Mouse (Mus musculus) cerebellum, postnatal 25 days (tissue): ENCODE results near the gene Clcn1.

Source experiments
- DNase-seq, 2 experiments: peaks; one replicate each; pipeline ENCODE4 v3.0.0; 2021; ENCODE audit warnings: mixed read lengths in 2 of 2

Clcn1 gene

DNA sequence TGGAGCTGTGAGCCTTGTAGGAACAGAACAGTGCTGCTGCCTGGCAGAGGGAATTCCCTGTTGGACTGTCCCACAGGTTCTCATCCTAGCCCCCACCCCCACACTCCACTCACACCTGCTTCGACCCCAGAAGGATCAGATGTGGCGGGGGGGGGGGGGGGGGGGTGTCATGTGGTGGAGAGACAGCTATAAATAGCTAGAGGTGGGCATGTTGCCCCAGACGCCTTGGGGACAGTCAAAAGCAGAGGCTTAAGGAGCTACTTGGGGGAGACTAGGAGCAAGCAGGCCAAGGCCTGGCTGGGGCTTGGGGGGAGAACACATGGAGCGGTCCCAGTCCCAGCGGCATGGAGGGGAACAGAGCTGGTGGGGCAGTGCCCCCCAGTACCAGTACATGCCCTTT lies at the start of gene Clcn1:
Gene Clcn1, plus strand, starts transcription at position 238 of the 400 bp plus-strand sequence.
- DNase-seq = no peak

DNA sequence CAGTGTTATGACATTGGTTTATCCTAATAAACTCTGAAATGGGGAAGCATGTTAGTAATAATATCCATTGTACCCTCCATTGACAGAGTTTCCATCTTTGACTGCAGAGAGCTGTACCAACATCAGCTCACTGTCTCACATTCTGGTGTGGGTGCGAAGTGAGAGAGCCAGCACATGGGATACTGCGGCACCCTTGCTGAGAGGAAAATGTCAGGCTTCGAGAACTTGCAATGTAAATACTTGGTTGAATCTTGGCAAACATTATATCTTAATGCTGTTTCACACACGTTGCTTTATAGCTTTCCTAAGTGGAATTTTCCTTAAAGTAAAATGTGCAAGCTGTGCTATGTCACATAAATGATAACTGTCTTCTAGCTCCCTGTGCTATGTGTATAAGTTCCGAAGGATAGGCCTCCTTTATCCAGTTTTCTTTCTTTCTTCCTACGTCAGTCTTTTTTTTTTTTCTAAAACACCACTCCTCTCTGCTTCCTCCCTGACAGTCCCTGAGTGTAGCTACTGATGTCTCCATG lies 49.1 kb upstream of the Clcn1 start:
- no peak for DNase-seq

DNA sequence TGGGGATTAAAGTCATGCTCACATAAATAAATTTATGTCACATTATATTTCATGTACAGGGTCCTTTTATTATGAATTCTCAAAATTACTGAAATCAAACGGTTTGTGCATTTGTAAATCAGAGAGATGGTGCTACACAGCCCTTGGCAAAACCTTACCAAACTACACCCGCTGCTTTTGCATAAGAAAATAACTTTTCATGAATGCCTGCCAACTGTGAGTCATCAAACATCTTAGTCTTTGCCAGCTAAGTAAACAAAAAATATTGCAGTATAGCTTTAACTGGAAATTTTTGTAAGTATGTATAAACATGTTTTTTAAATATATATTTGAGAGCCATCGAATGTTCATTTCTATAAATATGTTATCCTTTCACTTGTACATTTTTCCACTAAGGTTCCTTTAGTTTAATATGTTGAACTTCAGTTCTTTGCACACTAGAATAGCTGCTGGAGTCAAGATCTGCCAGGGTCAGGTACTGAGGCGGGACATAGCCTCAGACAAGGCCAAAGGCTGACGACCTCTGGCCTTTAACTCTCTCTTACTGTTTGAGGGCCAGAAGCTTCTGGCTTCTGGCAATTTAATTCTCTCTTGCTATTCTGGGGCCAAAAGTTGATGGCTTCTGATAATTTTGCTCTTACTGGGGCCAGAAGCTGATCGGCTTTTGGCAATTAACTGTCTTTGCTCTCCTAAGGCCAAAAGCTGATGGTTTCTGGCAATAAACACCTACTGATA lies 45.0 kb upstream of the Clcn1 start:
- DNase-seq = no peak

DNA sequence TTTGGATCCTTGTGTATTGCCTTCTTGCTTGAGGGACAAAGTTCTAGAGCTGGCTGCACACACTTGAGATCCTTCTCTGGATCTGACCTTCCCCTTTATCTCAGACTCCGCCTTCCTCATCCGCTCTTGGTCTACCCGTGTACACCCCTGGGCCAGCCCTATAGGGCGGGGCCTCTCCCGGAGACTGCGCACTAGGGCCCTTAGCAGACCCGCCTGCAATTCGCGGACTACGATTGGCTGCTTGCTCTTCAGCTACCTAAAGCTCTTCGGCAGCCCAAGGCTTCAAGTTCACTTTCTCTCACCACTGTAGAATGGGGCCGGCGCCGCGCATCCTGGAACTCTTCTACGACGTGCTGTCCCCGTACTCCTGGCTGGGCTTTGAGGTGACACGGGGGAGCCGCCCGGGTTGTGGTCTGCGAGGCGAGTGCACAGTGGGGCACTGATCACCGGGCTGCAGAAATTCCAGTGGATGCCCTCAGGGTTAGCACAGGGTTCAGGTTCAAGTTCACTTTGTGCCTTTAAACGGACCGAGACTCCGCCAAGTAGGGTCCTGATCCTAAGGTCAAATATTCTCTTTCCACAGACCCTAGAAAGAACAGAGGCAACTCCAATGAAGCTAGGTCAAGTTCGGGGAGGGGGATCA lies 40.7 kb upstream of the Clcn1 start, which contains the start of gene Gstk1:
Gene Gstk1, plus strand, starts transcription at position 225 of the 643 bp plus-strand sequence.
- DNase-seq = peak; percentile 75 to 84

DNA sequence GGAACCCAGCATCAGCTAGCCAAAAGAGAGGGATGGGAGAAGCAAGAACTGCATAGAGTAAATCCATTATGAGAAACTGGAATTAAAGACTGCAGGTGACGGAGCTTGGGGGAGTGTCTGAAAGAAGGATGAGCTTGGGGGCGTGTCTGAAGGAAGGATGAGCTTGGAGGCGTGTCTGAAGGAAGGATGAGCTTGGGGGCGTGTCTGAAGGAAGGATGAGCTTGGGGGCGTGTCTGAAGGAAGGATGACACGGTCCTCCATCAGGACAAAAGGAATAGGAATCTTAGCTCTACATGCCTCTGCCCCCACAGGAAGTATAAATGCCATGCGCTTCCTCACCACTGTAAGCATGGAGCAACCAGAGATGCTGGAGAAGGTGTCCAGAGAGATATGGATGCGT lies 39.3 kb upstream of the Clcn1 start:
- no peak for DNase-seq

DNA sequence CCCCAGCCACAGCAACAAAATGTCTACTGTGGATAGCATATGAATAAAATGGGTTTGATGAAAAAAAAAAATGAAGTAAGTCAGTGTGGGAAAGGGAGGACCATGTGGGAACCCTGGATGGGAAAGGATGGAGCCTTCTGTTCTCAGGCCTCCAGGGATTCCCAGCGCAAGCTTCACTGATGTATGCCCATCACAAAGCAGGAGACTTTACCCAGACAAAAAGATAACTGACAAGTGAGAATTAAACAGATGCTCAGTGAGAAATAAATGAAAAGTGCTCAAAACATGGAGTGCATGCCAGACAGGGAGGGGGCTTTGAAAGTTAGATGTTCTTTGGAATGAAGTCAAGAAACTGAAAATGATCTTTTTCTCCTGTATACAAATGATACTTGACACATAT lies 38.5 kb upstream of the Clcn1 start:
- no peak for DNase-seq

DNA sequence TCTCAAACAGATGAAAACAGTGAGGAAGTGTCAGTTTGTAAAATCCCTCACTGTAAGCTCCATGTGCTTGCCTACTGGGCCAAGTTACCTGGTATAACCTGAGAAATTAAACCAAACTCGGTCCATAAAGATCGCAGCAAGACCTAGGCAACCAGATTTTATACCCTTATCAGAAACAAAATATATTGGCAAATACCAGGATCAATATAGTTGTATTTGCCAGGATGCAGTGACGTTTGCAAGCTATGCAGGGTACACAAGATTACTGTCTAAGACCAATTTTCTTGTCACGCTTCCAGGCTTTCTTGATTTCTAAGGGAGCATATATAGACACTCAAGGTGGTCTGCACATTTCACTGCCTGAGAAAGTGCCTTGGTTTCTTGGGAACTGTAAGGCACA lies 34.7 kb upstream of the Clcn1 start:
- DNase-seq = no peak

DNA sequence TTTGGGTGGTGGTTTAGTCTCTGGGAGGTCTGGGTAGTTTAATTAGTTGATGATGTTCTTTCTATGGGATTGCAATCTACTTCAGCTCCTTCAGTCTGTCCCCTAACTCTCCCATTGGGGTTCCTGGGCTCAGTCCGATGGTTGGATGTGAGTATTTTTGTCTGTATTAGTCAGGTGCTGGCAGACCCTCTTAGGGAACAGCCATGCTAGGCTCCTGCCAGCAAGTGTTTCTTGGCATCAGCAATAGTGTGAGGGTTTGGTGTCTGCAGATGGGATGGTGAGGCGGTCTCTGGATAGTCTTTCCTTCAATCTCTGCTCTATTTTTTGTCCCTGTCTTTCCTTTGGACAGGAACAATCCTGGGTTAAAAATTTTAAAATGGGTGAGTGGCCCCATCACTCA lies 33.4 kb upstream of the Clcn1 start:
- DNase-seq = no peak

DNA sequence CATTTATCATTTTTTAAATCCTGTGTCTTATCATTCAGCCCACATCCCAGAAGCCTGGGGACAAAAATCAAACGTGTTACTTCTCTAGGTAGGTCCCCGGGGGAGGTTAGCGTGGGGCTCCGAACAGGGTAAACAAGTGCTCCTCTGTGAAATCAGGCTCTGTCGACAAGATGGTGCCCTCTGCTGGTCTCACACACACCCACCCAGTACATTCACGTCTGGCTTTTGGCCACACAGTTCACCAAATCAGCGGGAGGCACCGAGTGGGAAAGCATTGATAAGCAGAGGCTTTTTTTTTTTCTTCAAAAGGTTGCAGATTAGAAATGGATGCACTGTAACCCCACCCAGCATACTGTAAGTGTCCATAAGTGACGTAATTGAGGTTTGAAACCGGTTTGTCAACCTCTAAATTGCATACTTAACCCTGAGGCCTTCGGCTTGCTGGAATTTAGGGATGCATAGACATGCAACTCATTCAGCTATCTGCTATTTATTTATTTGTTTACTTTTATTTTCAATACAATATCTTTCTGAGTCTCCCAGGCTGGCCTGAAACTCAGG lies 29.1 kb upstream of the Clcn1 start:
- DNase-seq = peak in 1 of 2 experiments; percentile 61

DNA sequence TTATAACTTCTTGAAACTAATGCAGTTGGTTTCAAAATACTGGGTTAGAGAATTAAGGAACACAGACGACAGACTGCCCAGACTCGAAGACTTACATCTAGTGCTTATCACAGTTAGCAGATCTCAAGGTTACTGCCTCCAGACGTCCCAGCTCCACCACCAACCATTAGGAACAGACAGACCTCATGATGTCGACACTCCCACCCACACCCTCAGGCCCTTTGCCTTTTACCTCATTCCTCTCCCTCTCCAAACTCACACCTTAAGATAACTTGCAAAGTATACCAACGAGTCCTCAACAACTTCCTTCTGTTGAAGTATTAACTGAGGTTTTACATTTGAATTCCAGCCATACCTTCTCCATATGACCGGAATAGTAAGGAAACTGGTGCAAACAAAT lies 26.1 kb upstream of the Clcn1 start:
- no peak for DNase-seq

DNA sequence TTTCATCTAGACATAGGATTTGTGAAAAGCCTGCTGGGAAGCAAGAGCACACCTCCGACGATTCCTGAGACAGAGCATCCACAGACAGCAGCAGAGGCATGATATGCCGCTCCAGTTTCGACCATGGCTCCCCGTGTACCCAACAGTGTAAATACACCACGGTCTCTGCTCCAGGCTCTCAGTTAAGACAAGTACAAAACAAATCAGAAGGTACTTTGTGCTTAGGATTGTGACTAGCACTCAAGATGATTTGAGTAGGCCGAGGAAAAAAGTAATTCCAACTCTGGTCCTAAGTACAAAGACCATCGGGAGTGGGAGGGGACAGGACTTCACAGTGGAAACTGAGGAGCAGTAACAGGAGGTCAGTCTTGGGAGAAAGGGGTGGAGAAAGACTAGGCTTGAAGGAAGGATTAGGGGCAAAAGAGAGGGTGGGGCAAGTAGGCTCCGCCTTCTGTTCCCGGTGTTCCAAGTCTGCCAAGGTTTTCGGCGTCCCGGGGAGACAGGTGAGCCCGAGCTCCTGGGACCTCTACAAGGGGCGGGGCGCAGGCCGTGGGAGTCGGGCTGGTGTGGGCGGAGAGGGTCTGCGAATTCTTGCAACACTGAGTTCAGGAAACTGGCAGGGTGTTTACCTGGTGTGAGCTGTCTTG lies 24.8 kb upstream of the Clcn1 start, which contains the start of gene Tmem139:
Gene Tmem139, plus strand, starts transcription at position 447 of the 647 bp plus-strand sequence.
- no peak for DNase-seq

DNA sequence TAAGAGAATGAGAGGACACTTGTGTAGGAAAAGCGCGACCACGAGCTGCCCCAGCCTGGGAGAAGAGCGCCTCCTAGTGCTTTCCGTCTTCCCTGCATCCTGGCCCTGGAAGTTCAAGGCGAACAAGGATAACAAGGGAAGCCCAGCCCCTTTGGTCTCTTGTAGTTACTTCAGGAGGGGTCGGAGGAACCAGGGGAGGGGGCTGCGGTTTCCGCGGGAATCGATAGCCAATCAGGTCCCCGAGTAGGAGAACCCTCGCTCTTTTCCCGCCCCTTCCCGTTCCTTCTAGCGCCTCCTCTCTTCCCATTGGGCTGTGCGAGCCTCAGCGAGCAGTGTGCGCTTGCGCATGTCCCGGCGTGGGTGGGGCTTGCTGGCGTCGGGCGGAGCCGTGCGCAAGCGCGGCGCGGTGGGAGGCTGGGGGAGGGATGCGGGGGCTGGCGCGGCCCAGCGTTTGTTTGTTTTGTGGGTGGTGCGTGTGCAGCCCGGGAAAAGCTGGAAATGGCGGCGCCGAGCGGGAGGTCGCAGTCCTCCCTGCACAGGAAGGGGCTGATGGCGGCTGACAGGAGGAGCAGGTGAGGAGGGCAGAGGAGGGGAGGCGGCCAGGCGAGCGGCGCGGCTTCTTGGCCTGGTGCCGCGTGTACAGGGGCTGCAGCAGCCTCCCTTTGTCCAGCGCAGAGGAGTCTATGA lies 21.7 kb upstream of the Clcn1 start, which contains the start of gene Casp2:
Gene Casp2, plus strand, starts transcription at position 360 of the 687 bp plus-strand sequence.
- peak; percentile 98 to 99 for DNase-seq

DNA sequence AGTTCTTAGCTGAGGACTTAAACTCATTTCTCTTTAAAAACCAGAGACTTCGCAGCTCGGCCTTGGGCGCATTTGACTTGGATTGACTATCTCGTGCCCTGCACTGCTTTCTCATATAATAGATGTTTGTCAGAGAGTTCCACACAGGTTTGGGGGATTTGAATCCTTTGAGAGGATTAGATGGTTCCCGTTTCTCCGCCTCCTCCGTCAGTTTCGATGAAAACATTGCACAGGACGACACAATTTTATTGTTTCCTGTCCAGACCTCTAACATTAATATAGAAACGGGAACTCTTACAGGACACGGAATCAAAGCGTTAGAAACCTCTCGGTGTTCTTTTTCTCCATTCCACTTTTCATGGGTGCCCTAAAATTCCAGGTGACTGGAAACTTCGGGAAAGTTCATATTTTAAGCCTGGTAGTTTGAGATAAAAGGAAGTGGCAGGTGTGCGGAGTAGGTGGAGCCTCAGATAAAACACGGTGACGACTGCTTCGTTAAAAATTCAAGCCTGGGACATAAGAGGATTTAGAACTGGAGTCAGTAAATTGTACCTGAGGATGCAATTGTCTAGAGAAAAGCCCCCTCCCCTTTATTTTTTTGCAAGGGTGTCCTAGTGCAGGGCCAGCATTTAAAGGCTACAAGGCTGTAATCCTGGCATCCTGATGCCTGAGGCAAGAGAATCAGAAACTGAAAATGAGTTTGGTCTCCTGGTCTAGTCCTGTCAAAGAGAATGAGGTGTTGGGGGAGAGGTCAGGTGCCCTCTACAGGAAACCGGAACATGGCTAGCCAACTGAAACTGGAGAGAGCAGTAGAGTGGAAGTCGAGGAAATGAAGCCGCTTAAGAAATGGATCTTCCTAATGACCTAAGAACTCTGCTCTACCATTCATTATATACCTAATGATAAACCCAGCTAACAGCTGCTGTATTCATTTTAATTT lies 20.8 kb upstream of the Clcn1 start:
- DNase-seq = peak in 1 of 2 experiments; percentile 11

DNA sequence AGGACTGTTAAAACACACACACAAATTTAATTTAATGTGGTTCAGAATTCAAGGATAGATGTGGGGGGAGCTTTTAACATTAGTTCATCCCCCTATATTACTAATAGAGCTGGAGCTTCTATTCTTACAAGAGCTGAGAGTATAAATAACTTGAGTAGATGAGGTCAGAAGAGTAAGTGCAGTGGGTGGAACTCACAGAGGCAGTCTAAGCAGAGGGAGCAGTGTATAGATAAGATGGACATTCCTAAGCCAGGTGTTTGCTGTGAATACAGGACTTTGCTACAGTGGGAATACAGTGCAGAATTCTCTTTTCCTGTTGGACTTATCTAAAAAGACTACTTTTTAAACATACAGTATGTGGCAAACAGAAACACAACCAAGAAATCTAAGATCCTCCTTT lies 15.7 kb upstream of the Clcn1 start:
- no peak for DNase-seq

DNA sequence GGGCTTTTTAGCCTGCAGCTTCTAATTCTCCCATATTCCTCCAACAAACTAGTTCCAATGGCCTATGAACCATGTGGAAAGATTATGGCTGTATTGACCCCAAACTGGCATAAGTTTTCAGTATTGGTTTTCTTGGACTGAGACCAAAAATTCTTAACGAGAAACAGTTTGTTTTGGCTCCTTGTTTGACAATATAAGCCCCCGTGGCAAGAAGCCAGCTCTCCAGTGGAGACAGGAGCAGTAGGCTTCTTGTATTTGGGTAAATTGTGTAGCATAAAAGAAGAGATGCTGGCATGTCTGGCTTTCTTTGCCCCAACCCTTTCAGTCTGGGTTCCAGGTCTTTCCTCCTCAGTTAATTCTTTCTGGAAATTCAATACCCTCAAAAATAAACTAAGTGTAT lies 10.3 kb upstream of the Clcn1 start:
- no peak for DNase-seq

DNA sequence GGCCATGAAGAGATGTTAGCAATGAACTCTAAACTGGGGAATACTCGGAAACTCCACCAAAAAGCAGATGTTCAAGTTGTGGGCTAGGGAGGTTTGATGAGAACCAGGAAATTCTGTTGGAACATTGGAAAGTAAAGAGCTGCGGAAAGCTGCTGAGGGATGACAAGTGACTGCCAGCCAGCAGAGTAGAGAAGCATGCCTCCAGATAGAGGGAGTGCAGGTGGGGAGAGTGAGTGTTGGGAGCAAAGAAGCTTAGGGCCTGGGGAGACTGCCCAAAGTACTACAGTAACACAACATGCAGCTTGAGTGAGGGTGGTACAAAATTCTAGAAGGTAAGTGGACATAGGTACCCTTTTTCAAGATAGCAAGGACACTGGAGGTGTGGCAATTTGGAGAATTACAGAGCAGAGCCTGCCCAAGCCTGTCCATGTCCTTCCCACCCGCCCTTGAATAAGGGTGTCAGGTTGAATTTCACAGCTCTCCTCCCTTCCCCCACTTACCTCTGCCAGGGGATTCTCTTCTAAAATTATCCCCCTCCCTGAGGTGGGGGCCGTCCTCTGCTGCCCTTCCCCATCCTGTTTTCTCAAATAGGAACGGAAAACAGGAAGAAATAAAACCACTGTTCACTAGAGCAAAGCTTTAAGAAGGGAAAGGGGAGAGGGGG lies 3.5 kb upstream of the Clcn1 start:
- no peak for DNase-seq

DNA sequence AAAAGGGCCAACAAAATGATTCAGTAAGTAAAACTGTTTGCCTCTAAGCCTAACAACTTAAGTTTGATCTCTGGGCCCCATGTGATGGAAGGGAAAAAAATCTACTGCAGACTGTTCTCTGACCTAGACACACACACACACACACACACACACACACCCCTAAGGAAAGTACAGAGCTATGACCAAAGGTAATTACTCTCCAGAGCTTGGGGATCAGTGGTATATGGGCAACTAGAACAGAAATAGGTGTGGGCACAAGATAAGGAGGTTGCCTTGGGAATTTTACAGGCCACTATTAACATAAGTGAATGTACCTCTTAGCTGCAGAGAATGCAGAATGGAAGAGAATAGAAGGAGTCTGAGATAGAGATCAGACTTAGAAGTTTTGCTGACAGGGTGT lies 1.1 kb downstream of the Clcn1 start:
- no peak for DNase-seq

DNA sequence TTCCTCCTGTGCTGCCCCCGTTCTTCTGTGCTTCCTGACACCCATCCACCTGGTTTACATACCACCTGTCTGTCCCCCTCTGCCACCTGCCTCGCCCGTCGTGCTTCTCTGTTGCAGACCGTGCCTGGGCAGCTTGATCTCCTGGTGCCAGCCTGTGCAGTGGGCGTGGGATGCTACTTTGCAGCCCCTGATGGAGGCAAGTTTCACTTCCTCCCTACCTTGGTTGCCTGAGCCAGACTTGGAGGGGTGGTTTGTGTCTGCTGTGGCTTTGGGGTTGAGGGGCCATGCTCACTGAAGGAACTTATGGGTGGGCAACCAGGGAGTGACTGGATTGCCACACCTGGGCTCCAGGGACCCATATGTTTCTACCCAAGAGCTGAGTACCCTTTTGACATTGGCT lies 6.8 kb downstream of the Clcn1 start:
- DNase-seq = no peak

DNA sequence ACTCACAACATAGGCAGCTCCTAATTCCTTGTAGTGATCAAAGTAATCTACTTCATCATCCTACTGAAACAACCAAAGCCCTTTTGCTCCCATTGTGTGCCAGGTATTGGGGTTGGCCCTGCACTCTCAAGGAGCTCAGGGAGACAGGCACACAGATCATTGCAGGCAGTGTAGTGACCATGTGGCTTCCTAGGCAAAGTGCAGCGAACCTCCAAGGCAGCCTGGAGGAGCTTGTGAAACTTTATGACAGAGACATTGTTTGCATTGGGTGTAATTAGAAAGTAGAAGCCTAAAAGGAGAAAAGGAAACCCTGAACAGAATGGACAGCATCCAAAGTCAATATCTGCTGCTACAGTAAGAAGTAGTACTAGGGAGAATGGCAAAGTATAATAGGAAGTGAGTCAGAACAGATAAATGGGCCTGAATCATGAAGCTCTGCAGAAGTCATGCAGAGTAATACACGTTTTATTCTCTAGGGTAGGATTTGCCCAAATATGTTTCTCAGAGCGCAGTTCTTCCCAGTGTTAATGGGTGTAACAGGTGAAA lies 9.1 kb downstream of the Clcn1 start:
- no peak for DNase-seq

DNA sequence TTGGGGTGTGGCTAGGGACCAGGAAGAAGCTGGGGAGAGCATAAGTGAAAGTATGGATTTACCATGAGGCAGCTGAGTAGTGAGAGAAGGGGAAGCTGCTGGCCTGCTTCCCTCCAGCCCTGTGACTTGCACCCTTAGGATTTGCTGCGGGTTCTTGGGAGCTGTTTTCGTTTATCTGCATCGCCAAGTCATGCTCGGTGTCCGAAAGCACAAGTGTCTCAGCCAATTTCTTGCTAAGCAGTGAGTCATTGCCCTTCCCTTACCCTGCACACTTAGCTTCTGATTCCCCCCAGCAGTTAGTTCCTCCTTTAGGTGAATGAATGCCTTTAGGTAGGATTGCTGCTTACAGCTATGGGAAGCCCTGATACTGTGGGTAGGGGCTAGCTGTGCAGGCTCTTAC lies 12.9 kb downstream of the Clcn1 start:
- DNase-seq = no peak
